Mouse (Mus musculus) ES-E14 (cell line): ENCODE data around the gene Ect2l. TPM values are rescaled to one million over a fixed set of nuclear protein-coding genes. Genes with fewer than 3 reads are reported as not detected.

Experiments
- DNase-seq: peaks from one replicate; pipeline ENCODE4 v3.0.0-alpha.2; 2013; ENCODE audit warnings: low read depth, low spot score
- H3K27ac ChIP-seq: 2 replicates; pipeline ENCODE4 v1.5.1; 2012; ENCODE audit warnings: low read depth, mild to moderate bottlenecking, low read length, moderate library complexity, mixed read lengths; ENCODE audit not compliant: poor library complexity, insufficient read depth, severe bottlenecking
- H3K36me3 ChIP-seq: 2 replicates; pipeline ENCODE4 v1.6.1; 2012; ENCODE audit warnings: mild to moderate bottlenecking, low read length, moderate library complexity, mixed read lengths; ENCODE audit not compliant: control insufficient read depth, poor library complexity, insufficient read depth, severe bottlenecking
- H3K4me1 ChIP-seq, 2 experiments: fragments of 150-350 bp in 1 of 2; sonication (generic) in 1 of 2; 2 replicates each; pipeline ENCODE4 v1.6.1; 2012; ENCODE audit warnings: low read length in 2 of 2, mild to moderate bottlenecking in 1 of 2, mixed read lengths in 1 of 2; ENCODE audit not compliant: control insufficient read depth in 2 of 2, insufficient read depth in 2 of 2, poor library complexity in 1 of 2
- H3K4me3 ChIP-seq, 2 experiments: fragments of 150-350 bp in 1 of 2; sonication (generic) in 1 of 2; 2 replicates each; pipeline ENCODE4 v1.5.1; 2012; ENCODE audit warnings: low read length in 2 of 2, low read depth in 1 of 2, mild to moderate bottlenecking in 1 of 2, mixed read lengths in 1 of 2; ENCODE audit not compliant: insufficient read depth in 1 of 2, poor library complexity in 1 of 2, severe bottlenecking in 1 of 2
- H3K9ac ChIP-seq: 2 replicates; pipeline ENCODE4 v1.6.1; 2012; ENCODE audit warnings: low read depth, mild to moderate bottlenecking, low read length, mixed read lengths; ENCODE audit not compliant: poor library complexity, insufficient read depth, severe bottlenecking
- H3K9me3 ChIP-seq: fragments of 150-350 bp; sonication (generic); 2 replicates; pipeline ENCODE4 v1.6.1; 2012; ENCODE audit warnings: low read depth, mild to moderate bottlenecking, low read length; ENCODE audit not compliant: control insufficient read depth, insufficient read depth
- CHD2 ChIP-seq: IDR thresholded peaks from 2 replicates; pipeline ENCODE4 v1.6.1; 2014; ENCODE audit warnings: mild to moderate bottlenecking, low read depth, low read length, inconsistent platforms
- HCFC1 ChIP-seq: IDR thresholded peaks from 2 replicates; pipeline ENCODE4 v1.6.1; 2012; ENCODE audit warnings: low read length, inconsistent platforms, borderline replicate concordance; ENCODE audit not compliant: insufficient read depth
- MAFK ChIP-seq: IDR thresholded peaks from 2 replicates; pipeline ENCODE4 v1.6.1; 2014; ENCODE audit warnings: mild to moderate bottlenecking, low read depth, low read length, inconsistent platforms; ENCODE audit not compliant: insufficient read depth
- ZC3H11A ChIP-seq: IDR thresholded peaks from 2 replicates; pipeline ENCODE4 v1.6.1; 2012; ENCODE audit warnings: low read depth, mild to moderate bottlenecking, inconsistent platforms, low read length, borderline replicate concordance
- ZNF384 ChIP-seq: IDR thresholded peaks from 2 replicates; pipeline ENCODE4 v1.6.1; 2012; ENCODE audit warnings: low read depth, low read length, inconsistent platforms
- in situ Hi-C, 2 experiments: fragments of 600-800 bp; cut with MboI; formaldehyde crosslinking; loops; one replicate each; pipeline ENCODE4 v1.15.1; 2025; ENCODE audit warnings: low sequenced_read_pairs in 2 of 2, inconsistent platforms in 1 of 2; ENCODE audit not compliant: unreplicated experiment in 2 of 2
- total RNA-seq: library from RNA; depleted of rRNA; stranded (reverse); fragments of 300-350 nt; gene quantifications from 2 replicates; pipeline ENCODE4 v1.2.3, GENCODE M21; 2012; rRNA removed

The Ect2l gene
- total RNA-seq: not detected in 2 replicates

GRCm38 (mm10) chr10:18210726-18211125 is at the start of gene Ect2l:
Gene Ect2l (minus strand): TSS chr10:18210890.
- DNase-seq: peak; percentile 70
- no peak within 1 kb of the TSS for H3K4me3 ChIP-seq
- in situ Hi-C loops: no loop called here
- H3K9me3 ChIP-seq: no peaks in the 10 kb centered on the region
- peak; percentile 54; the same call in 1 of the 2 replicates for TF ChIP-seq ZC3H11A
- no peak for TF ChIP-seq MAFK
- H3K36me3 ChIP-seq: no peaks in the 10 kb centered on the region
- H3K27ac ChIP-seq: no peak within 1 kb of the TSS
- H3K9ac ChIP-seq: no peak within 1 kb of the TSS
- H3K4me1 ChIP-seq: peaks cover 0 to 4% of the 10 kb centered on the region in 2 experiments; a peak in 1 of 4 replicates

GRCm38 (mm10) chr10:18251345-18251744 is 40.7 kb upstream of the Ect2l start:
- peak overlapping the region; percentile 38; the same call in 1 of the 2 replicates for H3K9ac ChIP-seq
- H3K27ac ChIP-seq: no peak overlapping the region
- TF ChIP-seq MAFK (no peak), HCFC1 (no peak), ZC3H11A (no peak), ZNF384 (no peak), CHD2 (no peak)
- DNase-seq: no peak
- no peaks in the 10 kb centered on the region for H3K9me3 ChIP-seq
- H3K4me1 ChIP-seq: peaks cover 0 to 4% of the 10 kb centered on the region in 2 experiments; a peak in 2 of 4 replicates
- H3K4me3 ChIP-seq: no peak overlapping the region
- in situ Hi-C loops: no loop called here
- no peaks in the 10 kb centered on the region for H3K36me3 ChIP-seq

- no peak overlapping the region for H3K27ac ChIP-seq
- no peaks in the 10 kb centered on the region for H3K4me1 ChIP-seq
- in situ Hi-C loops: no loop called here
- no peak for DNase-seq
- H3K9me3 ChIP-seq: no peaks in the 10 kb centered on the region
- TF ChIP-seq ZNF384: no peak
- TF ChIP-seq ZC3H11A: no peak
- TF ChIP-seq MAFK: no peak
- TF ChIP-seq CHD2: no peak
- TF ChIP-seq HCFC1: no peak
- H3K9ac ChIP-seq: no peak overlapping the region
- no peak overlapping the region for H3K4me3 ChIP-seq
- no peaks in the 10 kb centered on the region for H3K36me3 ChIP-seq
Observed at GRCm38 (mm10) chr10:18243614-18244013, 32.9 kb upstream of the Ect2l start.

- Histone ChIP-seq H3K9me3 (no peaks in the 10 kb centered on the region; the same call in 1 of the 2 replicates), H3K9ac (no peak overlapping the region), H3K36me3 (no peaks in the 10 kb centered on the region), H3K4me1 (no peaks in the 10 kb centered on the region; a peak in 1 of 4 replicates), H3K4me3 (no peak overlapping the region), H3K27ac (no peak overlapping the region)
- TF ChIP-seq ZNF384 (no peak), CHD2 (no peak), ZC3H11A (no peak), MAFK (no peak), HCFC1 (no peak)
- in situ Hi-C loops: no loop called here
- DNase-seq: no peak
Observed at GRCm38 (mm10) chr10:18237191-18237590, 26.5 kb upstream of the Ect2l start.
